Comparison of ENCODE assay signal across 8 mouse cellular contexts in genomic region chr5:111418202-111419120, GRCm38 (mm10). TPM values are rescaled to one million over a fixed set of nuclear protein-coding genes. Genes with fewer than 3 reads are reported as not detected.
DNase-seq lines count a peak whose midpoint lies in the region; ATAC-seq lines count a peak whose summit lies in the region.

No protein-coding gene starts in this region.

- H3K9ac ChIP-seq in embryonic facial prominence, embryonic 15.5 days, result peak overlapping the region; percentile 97
- H3K9ac ChIP-seq in hindbrain, embryonic 13.5 days, result peak overlapping the region; percentile 100
- no peak overlapping the region for H3K9ac ChIP-seq in liver, embryonic 16.5 days (ENCODE audit: low read depth, low read length)
- peak overlapping the region; percentile 92 for H3K9ac ChIP-seq in stomach, embryonic 16.5 days (ENCODE audit: low read length)

- H3K27me3 ChIP-seq in embryonic facial prominence, embryonic 15.5 days, result no peaks in the 10 kb centered on the region
- 0 out of 2 replicates have a peak, but pooled peaks cover 4% of the 10 kb centered on the region for H3K27me3 ChIP-seq in hindbrain, embryonic 13.5 days
- H3K27me3 ChIP-seq in liver, embryonic 16.5 days (ENCODE audit: control insufficient read depth, insufficient read depth, low read depth, low read length), result peaks cover 79% of the 10 kb centered on the region
- peaks cover 21% of the 10 kb centered on the region for H3K27me3 ChIP-seq in stomach, embryonic 16.5 days (ENCODE audit: control insufficient read depth, insufficient read depth, low read length)

- H3K4me2 ChIP-seq in embryonic facial prominence, embryonic 15.5 days (replicated peaks), result peak overlapping the region; percentile 82
- H3K4me2 ChIP-seq in hindbrain, embryonic 13.5 days, result peak overlapping the region; percentile 99
- H3K4me2 ChIP-seq in liver, embryonic 16.5 days (ENCODE audit: low read depth, low read length), result peak overlapping the region; percentile 67
- H3K4me2 ChIP-seq in stomach, embryonic 16.5 days (ENCODE audit: low read depth, low read length), result peak overlapping the region; percentile 92

- peaks cover 63% of the 10 kb centered on the region for H3K4me1 ChIP-seq in embryonic facial prominence, embryonic 15.5 days
- peaks cover 77% of the 10 kb centered on the region for H3K4me1 ChIP-seq in hindbrain, embryonic 13.5 days (replicated peaks)
- peaks cover 5% of the 10 kb centered on the region; the same call in 1 of the 2 replicates for H3K4me1 ChIP-seq in liver, embryonic 16.5 days (ENCODE audit: control insufficient read depth, low read depth, low read length)
- H3K4me1 ChIP-seq in stomach, embryonic 16.5 days (ENCODE audit: control insufficient read depth, insufficient read depth, low read length), result peaks cover 37% of the 10 kb centered on the region

- peak overlapping the region; percentile 85 for H3K4me3 ChIP-seq in embryonic facial prominence, embryonic 15.5 days (replicated peaks)
- peak overlapping the region; percentile 93 for H3K4me3 ChIP-seq in hindbrain, embryonic 13.5 days
- peak overlapping the region; percentile 63 for H3K4me3 ChIP-seq in liver, embryonic 16.5 days (ENCODE audit: low read depth, low read length)
- peak overlapping the region; percentile 77 for H3K4me3 ChIP-seq in stomach, embryonic 16.5 days (replicated peaks; ENCODE audit: low read length)

- DNase-seq in right cerebral cortex, postnatal 10 days (ENCODE audit: low spot score in 2 of 2), result peak; percentile 52 to 63
- DNase-seq in right cerebral cortex, postnatal 36 days (ENCODE audit: low spot score in 2 of 2), result no peak
- DNase-seq in thymus, postnatal 25 days, result no peak
- DNase-seq in left cerebral cortex, postnatal 4 days, result no peak

- H3K36me3 ChIP-seq in embryonic facial prominence, embryonic 15.5 days, result no peaks in the 10 kb centered on the region
- peaks cover 34% of the 10 kb centered on the region for H3K36me3 ChIP-seq in hindbrain, embryonic 13.5 days
- no peaks in the 10 kb centered on the region for H3K36me3 ChIP-seq in liver, embryonic 16.5 days (ENCODE audit: control insufficient read depth, insufficient read depth)
- H3K36me3 ChIP-seq in stomach, embryonic 16.5 days (ENCODE audit: control insufficient read depth, insufficient read depth, low read length), result no peaks in the 10 kb centered on the region

- 1% methylated on average over 63 of the region's 63 CpGs for WGBS in embryonic facial prominence, embryonic 15.5 days
- under 1% methylated on average over 63 of the region's 63 CpGs for WGBS in hindbrain, embryonic 13.5 days
- 2% methylated on average over 63 of the region's 63 CpGs for WGBS in liver, embryonic 16.5 days (ENCODE audit: insufficient replicate concordance)
- 4% methylated on average over 63 of the region's 63 CpGs for WGBS in stomach, embryonic 16.5 days

- H3K9me3 ChIP-seq in embryonic facial prominence, embryonic 15.5 days (replicated peaks), result no peaks in the 10 kb centered on the region
- H3K9me3 ChIP-seq in hindbrain, embryonic 13.5 days, result no peaks in the 10 kb centered on the region
- no peaks in the 10 kb centered on the region for H3K9me3 ChIP-seq in liver, embryonic 16.5 days (replicated peaks; ENCODE audit: control insufficient read depth, low read length)
- H3K9me3 ChIP-seq in stomach, embryonic 16.5 days (replicated peaks; ENCODE audit: control insufficient read depth, low read length), result no peaks in the 10 kb centered on the region

- intact Hi-C loops in left cerebral cortex, postnatal 4 days (cut with DNase I), result loop anchor here (5.0 to 10.0 kb wide), 3 partner anchors 244 to 786 kb away; no protein-coding TSS in a partner anchor

- H3K27ac ChIP-seq in embryonic facial prominence, embryonic 15.5 days (replicated peaks), result peak overlapping the region; percentile 93; the same call in 1 of the 2 replicates
- H3K27ac ChIP-seq in hindbrain, embryonic 13.5 days, result peak overlapping the region; percentile 96
- no peak overlapping the region for H3K27ac ChIP-seq in liver, embryonic 16.5 days (ENCODE audit: low read length)
- H3K27ac ChIP-seq in stomach, embryonic 16.5 days (ENCODE audit: low read length), result peak overlapping the region; percentile 17; the same call in 1 of the 2 replicates

- ATAC-seq in embryonic facial prominence, embryonic 15.5 days (ENCODE audit: insufficient number of reproducible peaks, low FRiP score, low TSS enrichment, low read depth), result no peak
- ATAC-seq in hindbrain, embryonic 13.5 days (ENCODE audit: low FRiP score), result no peak
- peak; percentile 17; the same call in 1 of the 2 replicates for ATAC-seq in liver, embryonic 16.5 days (ENCODE audit: low read depth)
- ATAC-seq in stomach, embryonic 16.5 days (ENCODE audit: insufficient read depth, low FRiP score), result no peak

RNA-seq across cellular contexts. Expression of gene Mn1, which starts 1.3 kb away (rescaled TPM):
- polyA plus RNA-seq in embryonic facial prominence, embryonic 15.5 days (2015; fragmentation: Nextera tagmentation; extraction: Ambion mirVana), result 34.1 and 39.3 TPM in 2 replicates
- 46.7 and 49.2 TPM in 2 replicates for polyA plus RNA-seq in hindbrain, embryonic 13.5 days (2015; fragmentation: Nextera tagmentation; extraction: Ambion mirVana)
- polyA plus RNA-seq in liver, embryonic 16.5 days (2015; fragmentation: Nextera tagmentation; extraction: Ambion mirVana), result 1.3 and 1.7 TPM in 2 replicates
- 11.1 and 11.7 TPM in 2 replicates for polyA plus RNA-seq in stomach, embryonic 16.5 days (2015; fragmentation: Nextera tagmentation; extraction: Ambion mirVana)
- total RNA-seq in left cerebral cortex, postnatal 4 days (2021), result 100 to 1,000 TPM; 129 to 135 TPM

Comparison
In these comparisons a context has a peak if more than half of its experiments do, and no peak if none do; other contexts are left out.
1. DNase-seq: peak in right cerebral cortex, postnatal 10 days (2 of 2); none in right cerebral cortex, postnatal 36 days (0 of 2), thymus, postnatal 25 days (single experiment) and left cerebral cortex, postnatal 4 days (single experiment).
2. Peak in every context shown above with its lines, with median percentiles within 50 percentile points of each other: H3K4me2 ChIP-seq and H3K4me3 ChIP-seq.